Mouse (Mus musculus) testis, adult 2 months (tissue): ENCODE measurements at regions not wholly inside any gene's neighbourhood (a gene's known extent, or its start where the extent isn't known, plus 50 kb on each side); places are given as distances from the start of the nearest gene placed in this dataset.

Experiments used
- CTCF ChIP-seq: fragments of 200-500 bp; IDR thresholded peaks from 2 replicates; pipeline ENCODE4 v1.5.1; 2012; ENCODE audit warnings: low read depth, mild to moderate bottlenecking, inconsistent platforms, low read length, moderate library complexity; ENCODE audit not compliant: control insufficient read depth, insufficient read depth, insufficient replicate concordance
- POLR2A ChIP-seq: fragments of 200-500 bp; IDR thresholded peaks from 2 replicates; pipeline ENCODE4 v1.6.1; 2012; ENCODE audit warnings: low read depth, mild to moderate bottlenecking, inconsistent platforms, low read length, moderate library complexity; ENCODE audit not compliant: control insufficient read depth

DNA sequence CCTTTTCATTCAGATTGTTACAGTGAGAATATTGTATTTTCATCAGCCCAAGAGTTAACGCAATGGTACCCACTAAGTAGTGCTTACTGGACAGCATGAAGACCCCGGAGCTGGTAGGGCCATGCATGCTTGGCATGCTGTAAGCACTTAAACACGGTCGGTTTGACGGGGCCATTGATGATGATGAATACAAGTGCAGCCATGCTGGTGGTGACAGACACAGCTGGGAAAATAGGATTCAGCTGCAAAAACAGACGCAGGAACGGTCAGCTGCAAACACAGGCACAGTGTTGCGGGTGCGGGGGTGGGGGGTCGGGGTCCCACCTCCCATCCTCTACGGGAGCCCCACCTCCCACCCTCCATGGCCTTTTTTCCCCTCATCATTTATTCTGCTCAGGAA, 99.7 kb upstream of the Hs3st3a1 start:
- no peak for TF ChIP-seq CTCF
- no peak for TF ChIP-seq POLR2A
